Mouse (Mus musculus) layer of hippocampus, postnatal 10 days (tissue): ENCODE data around the gene Apaf1. TPM values are rescaled to one million over a fixed set of nuclear protein-coding genes. Genes with fewer than 3 reads are reported as not detected.

Source experiments
- DNase-seq, 2 experiments: peaks; one replicate each; pipeline ENCODE4 v3.0.0; 2021; ENCODE audit warnings: low spot score in 2 of 2
- total RNA-seq, 2 experiments: library from RNA; stranded (reverse); gene quantifications; 2 replicates each; pipeline ENCODE4 v1.2.3; 2021

Gene Apaf1
- total RNA-seq, 2 experiments from 2014 or later = 16.9 to 20.4 TPM

- DNase-seq = no peak
These were observed 890 bp upstream of the Apaf1 start for GRCm38 (mm10) chr10:91083393-91083927.

GRCm38 (mm10) chr10:91081959-91082507, 537 bp downstream of the Apaf1 start:
- DNase-seq = no peak

GRCm38 (mm10) chr10:91080540-91080939, 2.0 kb downstream of the Apaf1 start:
- DNase-seq = no peak

DNA sequence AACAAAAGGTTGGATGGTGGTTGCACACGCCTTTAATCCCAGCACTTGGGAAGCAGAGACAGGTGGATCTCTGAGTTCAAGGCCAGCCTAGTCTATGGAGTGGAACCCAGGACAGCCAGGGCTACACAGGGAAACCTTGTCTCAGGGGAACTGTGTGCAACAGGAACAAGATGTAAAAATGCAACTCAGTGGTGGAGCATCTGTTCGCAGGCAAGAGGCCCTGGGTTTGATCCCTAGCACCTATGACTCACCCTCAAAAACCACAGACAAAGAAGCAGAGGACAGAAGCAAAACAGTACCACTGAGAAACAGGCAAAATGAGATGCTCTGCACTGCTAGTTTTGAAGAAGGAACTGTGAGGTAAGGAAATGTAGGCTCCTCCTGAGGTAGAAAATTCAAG, 5.9 kb downstream of the Apaf1 start:
- no peak for DNase-seq

- no peak for DNase-seq
These were observed 9.2 kb downstream of the Apaf1 start for GRCm38 (mm10) chr10:91073345-91073744.

- no peak for DNase-seq
These were observed 10.8 kb downstream of the Apaf1 start for GRCm38 (mm10) chr10:91071768-91072167.

GRCm38 (mm10) chr10:91062355-91062754, 20.2 kb downstream of the Apaf1 start:
- no peak for DNase-seq

- no peak for DNase-seq
These were observed 21.8 kb downstream of the Apaf1 start for GRCm38 (mm10) chr10:91060742-91061141.

DNA sequence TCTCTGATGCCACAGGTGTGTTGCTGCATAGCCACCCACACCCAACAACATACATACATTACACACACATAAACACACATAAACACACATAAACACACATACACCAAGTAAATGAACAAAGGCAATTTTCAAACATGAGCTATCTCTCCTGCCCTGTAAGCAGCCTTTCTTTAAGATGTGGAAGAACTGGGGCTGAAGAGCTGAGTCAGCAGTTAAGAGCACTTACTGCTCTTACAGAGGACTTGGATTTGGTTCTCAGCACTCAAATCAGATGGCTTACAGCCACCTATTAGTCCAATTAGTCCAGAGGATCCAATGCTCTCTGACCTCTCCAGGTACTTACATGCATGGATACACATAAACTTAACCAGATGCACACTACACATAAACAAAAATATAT, 29.8 kb downstream of the Apaf1 start:
- no peak for DNase-seq

DNA sequence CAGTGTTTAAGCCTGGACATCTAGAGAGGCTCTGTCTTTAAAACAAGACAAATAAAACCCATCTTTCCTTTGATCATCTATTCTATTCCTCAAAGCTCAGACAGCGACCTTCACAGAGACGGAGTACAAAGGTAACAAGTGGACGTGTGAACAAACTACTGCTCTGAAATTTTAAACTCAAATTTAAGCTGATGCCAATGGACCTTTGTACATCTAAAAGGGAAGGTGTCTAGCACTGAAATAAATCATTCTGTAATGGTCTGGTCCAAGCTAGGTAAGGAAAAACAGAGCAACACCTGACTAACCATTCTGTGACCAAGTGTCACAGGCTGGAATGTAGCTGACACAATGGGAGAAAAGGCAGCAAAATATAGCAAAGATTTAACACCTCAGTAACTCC, 31.4 kb downstream of the Apaf1 start:
- DNase-seq = no peak

DNA sequence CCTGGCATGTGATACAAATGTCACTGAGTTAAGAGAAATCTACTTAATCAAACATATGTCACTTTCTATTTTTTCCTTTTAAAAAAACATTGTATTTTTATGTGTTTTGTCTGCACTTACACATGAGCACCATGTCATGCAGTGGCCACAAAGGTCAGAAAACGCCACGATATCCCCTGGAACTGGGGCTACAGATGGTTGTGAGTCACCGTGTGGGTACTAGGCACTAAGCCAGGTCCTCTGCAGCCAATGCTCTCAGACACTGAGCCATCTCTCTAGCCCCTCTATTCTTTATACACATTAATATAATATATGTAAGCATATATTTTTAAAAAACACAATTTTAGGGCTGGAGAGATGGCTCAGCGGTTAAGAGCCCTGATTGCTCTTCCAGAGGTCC, 32.9 kb downstream of the Apaf1 start:
- no peak for DNase-seq

DNA sequence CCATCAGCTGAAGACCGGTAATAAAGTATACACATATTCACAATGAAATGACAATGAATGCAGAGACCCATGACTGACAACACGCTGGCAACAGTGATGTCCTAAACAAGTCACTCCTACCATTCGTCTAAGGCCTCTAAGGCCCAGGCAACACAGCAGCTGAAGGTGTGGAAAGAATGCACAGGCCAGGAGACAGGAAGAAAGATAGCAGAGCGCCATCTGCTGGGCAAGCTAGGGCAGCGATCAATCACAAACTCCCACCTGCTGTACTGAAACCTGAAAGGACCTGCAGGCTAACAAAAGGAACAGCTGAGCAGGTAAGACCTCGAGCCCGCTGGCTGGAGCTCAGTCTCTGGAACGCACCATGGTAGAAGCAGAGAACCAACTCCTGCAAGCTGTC, 48.6 kb downstream of the Apaf1 start:
- DNase-seq = peak; percentile 74 to 79

DNA sequence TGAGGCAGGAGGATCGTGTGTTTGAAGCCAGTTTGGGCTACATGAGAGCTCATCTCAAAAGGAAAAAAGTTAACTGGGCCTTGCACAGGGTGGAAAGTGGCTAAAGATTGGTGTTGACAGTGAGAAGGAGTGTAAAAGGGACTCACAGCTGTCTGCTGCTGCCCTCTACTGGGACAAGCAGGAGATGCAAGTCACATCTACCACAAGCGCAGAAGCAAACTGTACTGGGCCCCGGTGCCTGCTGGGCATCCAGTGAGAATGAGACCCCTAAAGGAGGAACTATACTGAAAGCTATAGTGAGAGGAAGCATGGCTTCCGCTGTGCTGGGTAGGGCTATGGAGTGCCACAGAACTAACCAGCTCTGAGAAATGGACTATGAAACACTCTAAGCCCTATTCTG, 50.2 kb downstream of the Apaf1 start:
- peak; percentile 92 to 93 for DNase-seq

- no peak for DNase-seq
These were observed 51.4 kb downstream of the Apaf1 start for GRCm38 (mm10) chr10:91031176-91031575.

DNA sequence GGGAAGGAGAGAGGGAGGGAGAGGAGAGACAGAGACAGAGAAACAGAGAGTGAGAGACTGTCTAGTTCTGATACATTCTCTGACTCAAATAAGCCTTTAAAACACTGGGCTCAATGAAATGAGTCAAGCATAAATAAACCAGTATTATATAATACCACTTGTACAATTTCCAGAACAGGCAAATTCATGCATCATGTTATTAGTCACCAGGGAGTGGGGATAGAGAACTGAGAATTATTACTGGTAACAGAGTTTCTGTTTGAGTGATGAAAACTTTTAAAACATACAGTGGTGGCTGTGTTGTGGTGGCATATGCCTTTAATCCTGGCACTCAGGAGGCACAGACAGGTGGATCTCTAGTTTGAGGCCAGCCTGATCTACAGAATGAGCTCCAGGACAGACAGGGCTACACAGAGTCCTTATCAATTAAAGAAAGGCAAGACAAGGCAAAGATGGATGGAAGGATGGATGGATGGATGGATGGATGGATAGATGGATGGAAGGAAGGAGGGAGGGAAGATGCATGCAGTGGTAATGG, 53.5 kb downstream of the Apaf1 start:
- no peak for DNase-seq

DNA sequence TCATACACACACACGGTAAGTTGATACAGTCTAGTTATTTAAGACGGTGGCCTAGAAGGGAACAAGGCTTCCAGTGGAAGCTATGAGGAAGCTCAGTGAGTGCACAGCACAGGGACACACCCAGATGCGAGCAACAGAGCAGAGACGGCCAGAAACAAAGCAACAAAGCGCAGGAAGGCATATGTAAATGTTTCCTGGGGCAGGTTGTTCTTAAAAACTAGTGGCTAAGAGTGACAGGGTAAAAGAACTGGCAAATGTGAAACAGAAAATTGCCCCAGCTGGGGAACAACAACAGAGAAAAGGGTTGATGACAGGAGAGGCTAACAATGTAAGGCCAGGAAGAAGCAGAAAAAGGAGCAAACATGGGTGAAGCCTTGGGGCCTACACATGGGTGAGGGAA, 54.6 kb downstream of the Apaf1 start:
- DNase-seq = no peak

DNA sequence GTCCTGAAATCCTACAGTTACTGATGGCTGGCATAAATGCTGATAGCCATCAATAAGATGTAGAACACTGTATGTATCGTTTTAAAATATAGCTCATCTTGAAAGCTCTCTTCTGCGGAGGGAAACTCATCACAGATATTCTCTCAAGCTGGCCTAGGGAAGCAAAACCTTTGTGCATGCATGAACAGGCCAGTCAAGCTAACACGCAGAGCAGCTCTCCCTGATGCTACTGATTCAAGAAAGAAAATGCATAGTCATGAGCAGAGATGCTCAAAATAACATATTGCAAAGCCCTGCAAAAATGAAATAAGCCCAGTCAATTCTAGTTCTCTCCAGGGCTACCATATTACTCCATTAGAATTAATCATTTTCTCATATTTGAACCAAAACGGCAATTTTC, 55.1 kb downstream of the Apaf1 start:
- no peak for DNase-seq

DNA sequence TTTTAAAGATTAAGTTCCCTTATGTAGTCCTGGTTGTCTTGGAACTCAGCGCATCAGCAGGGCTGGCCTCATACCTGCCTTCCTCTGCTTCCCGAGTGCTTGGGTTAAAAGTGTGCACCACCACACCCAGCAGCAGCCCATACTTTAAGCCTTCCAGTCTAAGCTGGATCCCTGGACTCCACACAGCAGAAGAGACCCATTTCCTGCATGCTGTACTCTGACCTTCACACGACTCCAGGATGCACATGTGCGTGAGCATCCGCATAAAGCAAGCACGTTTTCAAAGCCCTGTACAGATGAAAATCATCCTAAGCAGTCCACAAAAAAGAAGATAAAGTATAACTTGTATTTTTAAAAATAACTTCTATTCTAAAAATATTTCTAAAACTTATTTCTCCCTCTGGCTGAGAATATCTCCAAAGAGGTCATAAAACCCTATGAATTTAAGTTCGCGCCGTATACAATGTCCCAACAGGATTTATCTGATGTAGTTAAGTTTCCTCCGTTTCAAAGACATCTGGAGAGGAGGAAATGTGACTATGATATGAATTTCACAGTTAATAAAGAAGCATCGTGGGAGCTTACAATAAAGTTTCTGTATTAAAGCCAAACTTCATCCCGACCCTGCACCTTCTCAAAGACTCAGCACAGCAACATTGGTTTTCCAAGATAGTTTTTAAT, 76.6 kb downstream of the Apaf1 start:
- DNase-seq = no peak

DNA sequence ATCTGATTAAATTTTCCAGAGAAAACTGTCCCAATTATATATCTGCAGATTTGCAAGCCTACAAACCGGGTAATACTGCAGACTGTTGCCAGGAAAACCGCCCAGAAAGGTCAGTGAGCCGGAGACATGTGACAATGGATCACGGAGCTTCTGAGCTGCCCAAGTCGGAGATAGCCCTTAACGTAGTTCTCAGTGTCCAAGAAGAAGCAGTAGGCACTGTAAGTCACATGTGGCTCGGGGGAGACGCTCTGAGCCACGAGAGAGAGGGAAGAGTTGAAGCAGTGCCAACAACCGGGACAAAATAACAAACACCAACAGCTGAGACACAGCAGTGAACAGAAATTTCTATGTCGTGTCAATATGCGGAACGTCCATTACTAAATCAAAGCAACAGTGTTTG, 81.1 kb downstream of the Apaf1 start:
- peak; percentile 28 to 59 for DNase-seq

GRCm38 (mm10) chr10:90999899-91000298, 82.7 kb downstream of the Apaf1 start:
- no peak for DNase-seq

GRCm38 (mm10) chr10:90993869-90994268, 88.7 kb downstream of the Apaf1 start:
- no peak for DNase-seq

DNA sequence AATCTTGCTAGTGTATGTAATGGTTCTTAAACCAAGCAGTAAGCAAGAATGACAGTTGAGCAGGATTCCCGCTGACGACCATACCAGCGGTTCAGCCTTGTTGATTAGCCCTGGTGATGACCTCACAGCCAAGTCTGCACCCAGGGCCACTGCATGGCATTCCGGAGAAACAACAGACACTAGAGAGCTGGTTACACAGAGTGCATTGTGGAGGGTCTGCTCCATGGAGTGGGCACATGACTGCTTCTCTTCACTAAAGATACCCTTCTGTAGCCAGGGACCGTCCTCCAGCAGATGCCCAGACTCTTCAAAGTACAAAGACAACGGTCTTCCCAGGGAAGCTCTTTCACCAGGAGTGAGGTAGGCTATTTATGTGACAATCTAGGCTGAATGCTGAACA, 90.3 kb downstream of the Apaf1 start:
- DNase-seq = no peak

- no peak for DNase-seq
These were observed 92.2 kb downstream of the Apaf1 start for GRCm38 (mm10) chr10:90990340-90990739.
